Mouse (Mus musculus): ENCODE results near the gene Acot8.

DNA sequence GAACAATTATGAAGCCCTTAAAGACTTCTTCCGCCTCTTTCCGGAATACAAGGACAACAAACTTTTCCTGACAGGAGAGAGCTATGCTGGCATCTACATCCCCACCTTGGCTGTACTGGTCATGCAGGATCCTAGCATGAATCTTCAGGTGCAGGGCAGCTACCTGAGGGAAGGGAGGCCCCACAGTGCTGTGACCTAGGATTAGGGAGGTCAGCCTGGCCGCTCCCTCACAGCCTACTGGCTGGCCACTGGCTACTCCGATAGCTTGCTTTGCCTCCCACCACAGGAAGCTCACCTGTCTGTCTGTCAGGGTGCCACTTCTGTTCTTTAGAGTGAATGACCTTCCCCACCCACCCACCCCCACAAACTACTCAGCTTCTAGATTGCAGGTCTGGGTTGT lies 30.5 kb upstream of the Acot8 start:
- no peak for TF ChIP-seq CTCF (IDR thresholded peaks at IDR 0.05; ENCODE audit: control insufficient read depth, insufficient read depth, low read length)
- no peak for TF ChIP-seq POLR2A (IDR thresholded peaks at IDR 0.05; ENCODE audit: borderline replicate concordance, control insufficient read depth, low read depth, low read length)
